Mouse (Mus musculus) mouse trophoblast stem cell (cell line): ENCODE data around the gene Cwc25.

Experiments used
- in situ Hi-C, 2 experiments: fragments of 300-500 bp; cut with MseI, MboI; formaldehyde crosslinking; loops; 2 replicates in 1 of 2; 3 replicates in 1 of 2; pipeline ENCODE4 v1.15.1; 2025

Gene Cwc25

GRCm38 (mm10) chr11:97801409-97802193 is 35.2 kb upstream of the Cwc25 start:
- in situ Hi-C loops, result no loop called here

- in situ Hi-C loops, result no loop called here
Measured at GRCm38 (mm10) chr11:97800691-97801408, 34.5 kb upstream of the Cwc25 start.

GRCm38 (mm10) chr11:97799994-97800690 is 33.8 kb upstream of the Cwc25 start:
- in situ Hi-C loops, result loop anchor here in 1 of 2 experiments (10.0 kb wide), 1 partner anchor 75 kb away; no protein-coding TSS in a partner anchor

- in situ Hi-C loops, result loop anchor here in 1 of 2 experiments (10.0 kb wide), 1 partner anchor 75 kb away; no protein-coding TSS in a partner anchor
Measured at GRCm38 (mm10) chr11:97799146-97799993, 33.0 kb upstream of the Cwc25 start.

GRCm38 (mm10) chr11:97798782-97799145 is 32.4 kb upstream of the Cwc25 start, which contains the start of gene Lasp1:
Lasp1 (plus strand) TSS chr11:97799000.
- in situ Hi-C loops, result loop anchor here in 1 of 2 experiments (10.0 kb wide), 1 partner anchor 76 kb away; no protein-coding TSS in a partner anchor

- in situ Hi-C loops, result loop anchor here in 1 of 2 experiments (10.0 kb wide), 1 partner anchor 77 kb away; no protein-coding TSS in a partner anchor
Measured at GRCm38 (mm10) chr11:97798083-97798435, 31.7 kb upstream of the Cwc25 start.

GRCm38 (mm10) chr11:97797369-97798082 is 31.2 kb upstream of the Cwc25 start:
- in situ Hi-C loops, result loop anchor here in 1 of 2 experiments (10.0 kb wide), 1 partner anchor 77 kb away; no protein-coding TSS in a partner anchor

- in situ Hi-C loops, result loop anchor here in 1 of 2 experiments (10.0 kb wide), 1 partner anchor 78 kb away; no protein-coding TSS in a partner anchor
Measured at GRCm38 (mm10) chr11:97796910-97797309, 30.6 kb upstream of the Cwc25 start.

GRCm38 (mm10) chr11:97793165-97793564 is 26.8 kb upstream of the Cwc25 start:
- in situ Hi-C loops, result loop anchor here (5.0 to 10.0 kb wide), 2 partner anchors 79 to 82 kb away; no protein-coding TSS in a partner anchor

- in situ Hi-C loops, result loop anchor here (5.0 to 10.0 kb wide), 2 partner anchors 81 to 84 kb away; no protein-coding TSS in a partner anchor
Measured at GRCm38 (mm10) chr11:97790778-97791438, 24.6 kb upstream of the Cwc25 start.

GRCm38 (mm10) chr11:97789727-97790126 is 23.4 kb upstream of the Cwc25 start:
- in situ Hi-C loops, result loop anchor here (5.0 to 10.0 kb wide), 2 partner anchors 83 to 85 kb away; no protein-coding TSS in a partner anchor

- in situ Hi-C loops, result no loop called here
Measured at GRCm38 (mm10) chr11:97787961-97788360, 21.6 kb upstream of the Cwc25 start.

- in situ Hi-C loops, result no loop called here
Measured at GRCm38 (mm10) chr11:97782564-97782895, 16.2 kb upstream of the Cwc25 start.

GRCm38 (mm10) chr11:97781832-97782563 is 15.6 kb upstream of the Cwc25 start, which contains the start of gene Rpl23:
Rpl23 (minus strand) TSS chr11:97782437.
- in situ Hi-C loops, result no loop called here

GRCm38 (mm10) chr11:97781478-97781831 is 15.1 kb upstream of the Cwc25 start:
- in situ Hi-C loops, result no loop called here

- in situ Hi-C loops, result no loop called here
Measured at GRCm38 (mm10) chr11:97779968-97780701, 13.8 kb upstream of the Cwc25 start.

- in situ Hi-C loops, result no loop called here
Measured at GRCm38 (mm10) chr11:97778918-97779317, 12.6 kb upstream of the Cwc25 start.

- in situ Hi-C loops, result no loop called here
Measured at GRCm38 (mm10) chr11:97777129-97777529, 10.8 kb upstream of the Cwc25 start.
